Mouse (Mus musculus) bone marrow macrophage, adult 2 months (primary cell): ENCODE results near the gene Gm11639. TPM values are rescaled to one million over a fixed set of nuclear protein-coding genes. Genes with fewer than 3 reads are reported as not detected.
"Not testable (repeated sequence)": the region's sequence is repeated elsewhere in the genome, so short reads cannot be mapped to it uniquely, and the experiment has no call there.

Experiments
- H3K27ac ChIP-seq: 2 replicates; pipeline ENCODE4 v1.5.1; 2012; ENCODE audit warnings: low read depth, low read length; ENCODE audit not compliant: insufficient read depth
- H3K4me1 ChIP-seq: 2 replicates; pipeline ENCODE4 v1.6.1; 2012; ENCODE audit warnings: low read length; ENCODE audit not compliant: control insufficient read depth, insufficient read depth
- H3K4me3 ChIP-seq: 2 replicates; pipeline ENCODE4 v1.5.1; 2012; ENCODE audit warnings: mild to moderate bottlenecking, low read length, moderate library complexity; ENCODE audit not compliant: insufficient read depth
- CTCF ChIP-seq: IDR thresholded peaks from 2 replicates; pipeline ENCODE4 v1.5.1; 2012; ENCODE audit warnings: low read depth, mild to moderate bottlenecking, low read length, moderate library complexity
- POLR2A ChIP-seq: IDR thresholded peaks from 2 replicates; pipeline ENCODE4 v1.6.1; 2012; ENCODE audit warnings: mild to moderate bottlenecking, low read depth, low read length, borderline replicate concordance
- polyA plus RNA-seq: library from polyadenylated mRNA; stranded (reverse); fragments of >200 nt; gene quantifications from 2 replicates; pipeline ENCODE4 v1.2.4, GENCODE M21; 2012; ENCODE audit not compliant: missing spikeins, insufficient read depth, insufficient read length

The Gm11639 gene
- polyA plus RNA-seq, 1 experiment, result not detected

DNA sequence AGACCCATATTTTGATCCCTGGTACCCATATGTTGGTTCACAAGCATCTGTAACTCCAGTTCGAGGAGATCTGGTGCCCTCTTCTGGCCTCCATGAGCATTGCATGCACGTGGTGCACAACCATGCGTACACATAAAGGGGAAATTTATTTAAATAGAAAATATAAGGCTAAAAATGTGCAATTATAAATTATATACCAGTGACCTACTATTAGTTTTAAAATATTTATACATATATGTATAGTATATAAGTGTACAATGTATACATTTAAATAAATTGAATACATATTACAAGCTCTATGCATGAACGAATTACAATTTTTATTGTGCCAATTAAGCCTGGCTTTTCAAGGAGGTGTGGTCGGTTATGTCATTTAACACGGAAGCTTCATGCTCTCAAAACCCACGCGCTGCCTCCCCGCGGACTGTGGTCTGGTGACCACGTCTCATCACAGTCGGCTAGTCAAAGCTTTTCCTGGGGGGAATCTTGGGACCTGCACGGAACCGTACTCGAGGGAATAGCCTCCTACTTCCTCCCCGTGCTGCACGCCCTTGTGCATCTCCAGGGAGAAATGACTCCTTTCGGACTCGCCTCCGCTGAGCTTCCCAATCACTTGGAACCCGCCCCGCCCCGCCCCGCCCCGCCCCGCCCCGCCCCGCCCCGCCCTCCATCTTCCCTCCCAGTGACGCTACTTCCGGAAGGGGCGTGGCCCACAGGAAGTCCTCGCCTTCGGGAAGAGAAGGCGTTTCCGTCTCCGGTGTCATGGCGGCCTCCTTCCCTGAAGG lies 440.4 kb downstream of the Gm11639 start, which contains the start of gene Mettl2:
Gene Mettl2 (plus strand): TSS at position 691 of the 785 bp plus-strand sequence.
- Histone ChIP-seq H3K4me3 (peak within 1 kb of the TSS; percentile 75), H3K27ac (peak within 1 kb of the TSS; percentile 50), H3K4me1 (peaks cover 9% of the 10 kb centered on the region)
- TF ChIP-seq POLR2A, result no peak
- TF ChIP-seq CTCF, result peak; percentile 67

DNA sequence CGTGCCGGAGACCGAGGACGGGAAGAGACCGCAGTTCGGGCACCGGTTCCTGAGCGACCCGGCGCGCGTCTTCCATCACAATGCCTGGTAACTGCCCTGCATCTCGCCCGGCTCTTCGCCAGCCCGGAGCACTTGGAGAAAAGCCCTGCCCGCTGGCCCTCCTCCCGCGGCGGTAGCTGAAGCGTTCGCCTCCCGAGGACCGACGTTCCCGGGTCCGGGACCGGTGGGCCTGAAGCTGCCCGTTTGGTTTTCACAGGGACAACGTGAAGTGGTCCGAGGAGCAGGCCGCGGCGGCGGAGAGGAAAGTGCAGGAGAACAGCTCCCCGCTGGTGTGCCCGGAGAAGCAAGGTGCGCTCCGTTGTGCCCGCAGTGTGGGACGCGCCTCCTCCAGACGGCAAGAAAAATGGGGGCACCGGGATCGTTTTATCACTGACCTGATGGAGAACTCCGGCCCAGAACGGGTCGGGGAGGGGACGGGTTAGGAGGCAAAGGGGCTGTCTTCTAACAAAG lies 441.1 kb downstream of the Gm11639 start:
- Histone ChIP-seq H3K4me1 (peaks cover 5% of the 10 kb centered on the region), H3K27ac (no peak overlapping the region), H3K4me3 (peak overlapping the region; percentile 75)
- TF ChIP-seq POLR2A (no peak), CTCF (no peak)

- TF ChIP-seq POLR2A, result no peak
- no peak for TF ChIP-seq CTCF
- H3K4me3 ChIP-seq, result no peak overlapping the region
- no peak overlapping the region for H3K27ac ChIP-seq
- no peaks in the 10 kb centered on the region for H3K4me1 ChIP-seq
Observed at GRCm38 (mm10) chr11:105135692-105136091, 450.2 kb downstream of the Gm11639 start.

GRCm38 (mm10) chr11:105137255-105137654 lies 451.7 kb downstream of the Gm11639 start:
- H3K27ac ChIP-seq, H3K4me3 ChIP-seq, H3K4me1 ChIP-seq: not testable (repeated sequence)

DNA sequence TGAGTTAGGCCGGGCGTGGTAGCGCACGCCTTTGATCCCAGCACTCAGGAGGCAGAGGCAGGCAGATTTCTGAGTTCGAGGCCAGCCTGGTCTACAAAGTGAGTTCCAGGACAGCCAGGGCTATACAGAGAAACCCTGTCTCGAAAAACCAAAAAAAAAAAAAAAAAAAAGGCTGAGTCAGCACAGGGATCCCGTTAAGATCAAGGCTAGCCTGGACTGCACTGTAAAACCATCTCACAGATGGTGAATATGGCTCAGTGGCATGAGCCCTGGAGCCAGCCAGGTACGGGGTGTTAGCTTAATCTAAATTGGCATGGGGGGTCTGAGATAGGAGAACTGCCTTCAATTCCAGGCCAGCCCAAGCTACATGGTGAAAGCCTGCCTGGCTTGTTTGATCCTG lies 455.0 kb downstream of the Gm11639 start:
- not testable (repeated sequence) for H3K4me1 ChIP-seq, H3K4me3 ChIP-seq, H3K27ac ChIP-seq

- TF ChIP-seq CTCF (no peak), POLR2A (no peak)
- Histone ChIP-seq H3K4me3 (no peak overlapping the region), H3K27ac (no peak overlapping the region), H3K4me1 (peaks cover 8% of the 10 kb centered on the region)
Observed at GRCm38 (mm10) chr11:105141115-105141514, 455.6 kb downstream of the Gm11639 start.

GRCm38 (mm10) chr11:105143564-105143963 lies 458.1 kb downstream of the Gm11639 start:
- H3K4me1 ChIP-seq, result peaks cover 8% of the 10 kb centered on the region
- TF ChIP-seq CTCF, result no peak
- H3K27ac ChIP-seq, result no peak overlapping the region
- no peak overlapping the region for H3K4me3 ChIP-seq

DNA sequence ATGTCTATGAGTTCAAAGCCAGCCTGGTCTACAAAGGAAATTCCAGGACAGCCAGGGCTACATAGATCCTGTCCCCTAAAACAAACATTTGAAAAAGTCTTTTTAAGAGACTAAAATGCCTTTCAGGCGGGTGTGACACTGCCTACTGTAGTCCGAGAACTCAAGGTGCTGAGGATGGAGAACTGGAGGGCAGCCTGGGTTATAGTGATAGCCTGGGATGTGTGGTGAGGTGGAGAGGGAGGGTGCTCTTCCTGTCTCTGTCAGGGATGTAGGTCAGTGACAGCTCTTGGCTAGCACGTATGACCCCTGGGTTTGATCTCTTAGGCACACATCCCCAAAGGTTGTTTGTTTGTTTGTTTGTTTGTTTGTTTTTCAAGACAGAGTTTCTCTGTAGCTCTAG lies 458.6 kb downstream of the Gm11639 start:
- Histone ChIP-seq H3K4me3 (no peak overlapping the region), H3K27ac (no peak overlapping the region), H3K4me1 (peaks cover 8% of the 10 kb centered on the region)
- TF ChIP-seq CTCF, result no peak
- no peak for TF ChIP-seq POLR2A

GRCm38 (mm10) chr11:105144508-105145210 lies 459.2 kb downstream of the Gm11639 start:
- no peak for TF ChIP-seq POLR2A
- TF ChIP-seq CTCF, result no peak
- H3K27ac ChIP-seq, result no peak overlapping the region

DNA sequence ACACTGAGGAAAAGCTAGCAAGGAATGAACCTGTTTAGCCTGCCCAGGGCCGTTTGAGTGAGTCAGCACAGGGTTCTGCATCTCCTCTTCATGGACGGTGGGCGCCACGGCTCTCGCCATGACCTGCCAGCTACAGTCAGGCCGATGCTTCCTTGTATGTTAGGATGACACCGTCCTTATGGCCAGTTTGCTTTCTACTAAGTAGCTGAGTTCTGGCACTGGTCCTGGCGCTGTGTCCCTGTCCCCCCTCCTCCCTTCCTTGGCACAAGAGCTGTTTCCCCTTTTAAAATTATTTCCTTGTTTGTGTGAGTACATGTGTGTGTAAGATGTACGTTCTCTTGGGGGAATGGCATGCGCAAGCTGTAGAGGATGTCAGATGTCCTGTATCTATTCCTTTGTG lies 459.7 kb downstream of the Gm11639 start:
- no peak for TF ChIP-seq POLR2A
- Histone ChIP-seq H3K27ac (no peak overlapping the region), H3K4me3 (no peak overlapping the region), H3K4me1 (peaks cover 8% of the 10 kb centered on the region)

More at GRCm38 (mm10) chr11:105144508-105145210, 459.2 kb downstream of the Gm11639 start:
- H3K4me1 ChIP-seq, result peaks cover 8% of the 10 kb centered on the region
- no peak overlapping the region for H3K4me3 ChIP-seq

- TF ChIP-seq CTCF, result no peak
- Histone ChIP-seq H3K4me3 (no peak within 1 kb of the TSS), H3K27ac (no peak within 1 kb of the TSS), H3K4me1 (peaks cover 10% of the 10 kb centered on the region)
Observed at GRCm38 (mm10) chr11:105146593-105146992, 461.1 kb downstream of the Gm11639 start, which contains the start of gene Gm10842. Gene Gm10842 (plus strand): TSS chr11:105146893.
